Mouse (Mus musculus) G1E (cell line): ENCODE results near the gene Tmem106c.

Experiments used
- CTCF ChIP-seq: IDR thresholded peaks from 2 replicates; pipeline ENCODE4 v1.5.1; 2012; ENCODE audit warnings: low read depth, low read length, inconsistent platforms, mixed read lengths
- GATA1 ChIP-seq: IDR thresholded peaks from 2 replicates; pipeline ENCODE4 v1.6.1; 2012; ENCODE audit warnings: borderline replicate concordance, low read length, inconsistent platforms, mixed read lengths

- TF ChIP-seq GATA1 (no peak), CTCF (no peak)
Measured at GRCm38 (mm10) chr15:97955742-97956141, 8.3 kb upstream of the Tmem106c start.
